Mouse (Mus musculus): Measurements from ENCODE around the gene Zbed6. TPM values are rescaled to one million over a fixed set of nuclear protein-coding genes. Genes with fewer than 3 reads are reported as not detected.
A peak's percentile ranks its signal among the peaks of the same experiment; 100 is the strongest.

Zbed6 gene
- total RNA-seq, 2 experiments from 2014 or later: 5.5 to 6.0 TPM

- peak; percentile 97 for DNase-seq (ENCODE audit: low spot score in 2 of 2)
- intact Hi-C loops (cut with DNase I): loop anchor here (2.0 to 10.0 kb wide), 4 partner anchors 229 to 475 kb away; partner anchors contain the start of gene Ppp1r15b
Observed at GRCm38 (mm10) chr1:133609771-133610502, 50.7 kb downstream of the Zbed6 start, which contains the start of gene Snrpe. TSS of gene Snrpe (minus strand) at chr1:133610291.

Other genes starting within 250 kb of the Zbed6 start
- 1 to 10 TPM; 6.5 to 9.9 TPM for gene Sox13, start 236.5 kb downstream of the Zbed6 start, total RNA-seq (2021)
- 10 to 100 TPM; 62.4 to 68.3 TPM for gene Snrpe, start 50.6 kb downstream of the Zbed6 start, total RNA-seq (2021)
- gene Gm38394, start 433 bp upstream of the Zbed6 start, total RNA-seq (2021): 10 to 100 TPM; 24.9 to 26.0 TPM
- under 1 TPM; 0.23 to 0.53 TPM for gene Lax1, start 29.2 kb upstream of the Zbed6 start, total RNA-seq (2021)
- 100 to 1,000 TPM; 237 to 245 TPM for gene Atp2b4, start 140.2 kb upstream of the Zbed6 start, total RNA-seq (2021)
- gene Optc, start 247.1 kb upstream of the Zbed6 start, total RNA-seq (2021): 1 to 10 TPM; 1.9 to 2.2 TPM